Mouse (Mus musculus): ENCODE results near the gene Armc9.

The Armc9 gene

GRCm38 (mm10) chr1:86225195-86225594 lies 70.6 kb downstream of the Armc9 start:
- DNase-seq (ENCODE audit: low spot score in 2 of 2) = no peak

GRCm38 (mm10) chr1:86228653-86229052 lies 74.1 kb downstream of the Armc9 start:
- DNase-seq (ENCODE audit: low spot score in 2 of 2) = no peak

GRCm38 (mm10) chr1:86229184-86229829 lies 74.7 kb downstream of the Armc9 start:
- no peak for DNase-seq (ENCODE audit: low spot score in 2 of 2)

GRCm38 (mm10) chr1:86232631-86233030 lies 78.1 kb downstream of the Armc9 start:
- DNase-seq (ENCODE audit: low spot score in 2 of 2) = no peak

- peak in 1 of 2 experiments; percentile 38 for DNase-seq (ENCODE audit: low spot score in 2 of 2)
Measured at GRCm38 (mm10) chr1:86233808-86234207, 79.2 kb downstream of the Armc9 start.

- no peak for DNase-seq (ENCODE audit: low spot score in 2 of 2)
Measured at GRCm38 (mm10) chr1:86235118-86235517, 80.5 kb downstream of the Armc9 start.

- no peak for DNase-seq (ENCODE audit: low spot score in 2 of 2)
Measured at GRCm38 (mm10) chr1:86236442-86236841, 81.9 kb downstream of the Armc9 start.

- no peak for DNase-seq (ENCODE audit: low spot score in 2 of 2)
Measured at GRCm38 (mm10) chr1:86239010-86239409, 84.4 kb downstream of the Armc9 start.

GRCm38 (mm10) chr1:86239871-86240270 lies 85.3 kb downstream of the Armc9 start:
- DNase-seq (ENCODE audit: low spot score in 2 of 2) = no peak

GRCm38 (mm10) chr1:86240959-86241358 lies 86.4 kb downstream of the Armc9 start:
- no peak for DNase-seq (ENCODE audit: low spot score in 2 of 2)

- DNase-seq (ENCODE audit: low spot score in 2 of 2) = no peak
Measured at GRCm38 (mm10) chr1:86243490-86243889, 88.9 kb downstream of the Armc9 start.

- no peak for DNase-seq (ENCODE audit: low spot score in 2 of 2)
Measured at GRCm38 (mm10) chr1:86245301-86246085, 90.9 kb downstream of the Armc9 start.

- no peak for DNase-seq (ENCODE audit: low spot score in 2 of 2)
Measured at GRCm38 (mm10) chr1:86253410-86253809, 98.8 kb downstream of the Armc9 start.

- DNase-seq (ENCODE audit: low spot score in 2 of 2) = no peak
Measured at GRCm38 (mm10) chr1:86256311-86256710, 101.7 kb downstream of the Armc9 start.

- DNase-seq (ENCODE audit: low spot score in 2 of 2) = no peak
Measured at GRCm38 (mm10) chr1:86257228-86257627, 102.6 kb downstream of the Armc9 start.

- no peak for DNase-seq (ENCODE audit: low spot score in 2 of 2)
Measured at GRCm38 (mm10) chr1:86258171-86258824, 103.7 kb downstream of the Armc9 start.

GRCm38 (mm10) chr1:86263564-86264339 lies 109.2 kb downstream of the Armc9 start:
- DNase-seq (ENCODE audit: low spot score in 2 of 2) = peak; percentile 31 to 33

- DNase-seq (ENCODE audit: low spot score in 2 of 2) = peak in 1 of 2 experiments; percentile 44
Measured at GRCm38 (mm10) chr1:86265060-86265459, 110.5 kb downstream of the Armc9 start.

- no peak for DNase-seq (ENCODE audit: low spot score in 2 of 2)
Measured at GRCm38 (mm10) chr1:86268492-86269189, 114.1 kb downstream of the Armc9 start.

GRCm38 (mm10) chr1:86269190-86269508 lies 114.6 kb downstream of the Armc9 start:
- no peak for DNase-seq (ENCODE audit: low spot score in 2 of 2)

- DNase-seq (ENCODE audit: low spot score in 2 of 2) = no peak
Measured at GRCm38 (mm10) chr1:86271707-86272106, 117.1 kb downstream of the Armc9 start.
